Mouse (Mus musculus): Measurements from ENCODE around the gene Kri1.

DNA sequence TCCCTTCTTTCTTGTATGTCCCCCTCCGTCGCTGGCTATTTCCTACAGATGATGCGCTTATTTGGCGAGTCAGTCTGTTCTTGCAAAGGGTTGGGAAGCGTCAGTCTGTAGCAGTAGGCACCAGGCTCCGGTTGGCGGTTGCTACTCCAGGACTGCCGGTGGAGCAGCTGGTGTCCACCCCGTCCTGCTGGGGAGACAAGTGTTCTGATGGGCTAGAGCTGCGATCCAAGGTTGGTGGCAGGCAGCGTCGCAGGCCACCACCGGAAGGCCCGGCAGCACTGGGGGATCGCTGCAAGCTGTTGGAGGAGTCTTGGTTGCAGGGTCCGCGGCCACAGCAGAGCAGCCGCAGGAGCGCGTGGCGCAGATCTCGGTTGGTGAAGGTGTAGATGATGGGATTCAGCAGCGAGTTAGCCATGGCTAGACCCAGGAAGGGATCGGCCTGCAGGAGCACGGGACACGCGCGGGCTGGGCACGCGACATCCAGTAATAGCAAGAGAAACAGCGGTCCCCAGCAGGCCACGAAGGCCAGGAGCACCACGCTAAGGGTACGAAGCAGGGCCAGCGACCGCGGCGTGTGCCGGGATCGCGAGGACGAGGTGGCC lies 43.8 kb downstream of the Kri1 start:
- TF ChIP-seq POLR2A (IDR thresholded peaks at IDR 0.05; ENCODE audit: low read depth, low read length) (no peak), CTCF (IDR thresholded peaks at IDR 0.05; ENCODE audit: borderline replicate concordance, insufficient read depth, low read length) (no peak)
